ENCODE assay signal across 9 mouse cellular contexts in genomic region chr16:92825204-92825843, GRCm38 (mm10). TPM values are rescaled to one million over a fixed set of nuclear protein-coding genes. Genes with fewer than 3 reads are reported as not detected.
DNase-seq lines count a peak whose midpoint lies in the region; ATAC-seq and TF ChIP-seq lines count a peak whose summit lies in the region.
"Had no signal": no experiment of that assay in that cellular context is flagged by ENCODE, and none has a peak within 500 bp of the region (broad histone marks: within the 10 kb centered on the region; RNA-seq: fewer than 3 reads in every experiment).

No protein-coding gene starts in this region.

- no peak for TF ChIP-seq CTCF in lung, postnatal 0 days (IDR thresholded peaks at IDR 0.05)
- TF ChIP-seq CTCF in embryonic fibroblast, embryonic 13.5 days (IDR thresholded peaks at IDR 0.05; ENCODE audit: borderline replicate concordance, insufficient read depth, low read length), result no peak

- 0 out of 2 replicates have a peak overlapping the region, but pooled peaks have one; percentile 15 for H3K27ac ChIP-seq in lung, postnatal 0 days (ENCODE audit: low read length)
- peak overlapping the region; percentile 16; the same call in 1 of the 2 replicates for H3K27ac ChIP-seq in embryonic fibroblast, embryonic 13.5 days (ENCODE audit: insufficient read depth, low read length)

- no peak for ATAC-seq in lung, postnatal 0 days

- H3K9me3 ChIP-seq in lung, postnatal 0 days (ENCODE audit: low read length), result no peaks in the 10 kb centered on the region
- no peaks in the 10 kb centered on the region for H3K9me3 ChIP-seq in megakaryocyte, embryonic 14.5 days

- peak overlapping the region; percentile 14; the same call in 1 of the 2 replicates for H3K4me3 ChIP-seq in lung, postnatal 0 days (ENCODE audit: low read depth, low read length)
- no peak overlapping the region for H3K4me3 ChIP-seq in embryonic fibroblast, embryonic 13.5 days (ENCODE audit: insufficient read depth, low read length)
- H3K4me3 ChIP-seq in megakaryocyte, embryonic 14.5 days (replicated peaks), result peak overlapping the region; percentile 95

- H3K4me1 ChIP-seq in lung, postnatal 0 days (ENCODE audit: insufficient read depth, low read depth, low read length), result no peaks in the 10 kb centered on the region
- H3K4me1 ChIP-seq in embryonic fibroblast, embryonic 13.5 days (ENCODE audit: control insufficient read depth, insufficient read depth, low read length), result peaks cover 12% of the 10 kb centered on the region
- H3K4me1 ChIP-seq in megakaryocyte, embryonic 14.5 days, result peaks cover 80% of the 10 kb centered on the region

- no peaks in the 10 kb centered on the region for H3K27me3 ChIP-seq in lung, postnatal 0 days (replicated peaks; ENCODE audit: insufficient read depth, low read length)
- no peaks in the 10 kb centered on the region for H3K27me3 ChIP-seq in megakaryocyte, embryonic 14.5 days (replicated peaks)

- TF ChIP-seq POLR2A in embryonic fibroblast, embryonic 13.5 days (IDR thresholded peaks at IDR 0.05; ENCODE audit: low read depth, low read length), result no peak

- DNase-seq in lung, postnatal 0 days (ENCODE audit: low spot score), result peak; percentile 31
- no peak for DNase-seq in lung, postnatal 25 days (ENCODE audit: low spot score)
- peak; percentile 56 for DNase-seq in thymus, postnatal 25 days
- no peak for DNase-seq in urinary bladder, postnatal 10 days (ENCODE audit: low spot score)
- no peak for DNase-seq in adrenal gland, postnatal 4 days (ENCODE audit: low spot score in 2 of 2)
- DNase-seq in left cerebral cortex, adult 11 months (ENCODE audit: low spot score), result no peak
- DNase-seq: cerebellum, adult 18-20 months had no signal

- H3K4me2 ChIP-seq in lung, postnatal 0 days (replicated peaks; ENCODE audit: low read depth, low read length), result peak overlapping the region; percentile 39

- 52% methylated on average over 18 of the region's 18 CpGs for WGBS in lung, postnatal 0 days

- H3K36me3 ChIP-seq in lung, postnatal 0 days (ENCODE audit: insufficient read depth, low read length), result no peaks in the 10 kb centered on the region
- peaks cover 38% of the 10 kb centered on the region for H3K36me3 ChIP-seq in megakaryocyte, embryonic 14.5 days (replicated peaks; ENCODE audit: low read length)

- TF ChIP-seq EP300 in lung, postnatal 0 days (IDR thresholded peaks at IDR 0.05), result no peak

- no peak overlapping the region for H3K9ac ChIP-seq in lung, postnatal 0 days (replicated peaks; ENCODE audit: low read depth)

RNA-seq across cellular contexts. Expression of gene Runx1, which starts 0.6 kb away (rescaled TPM):
- polyA plus RNA-seq in lung, postnatal 0 days (2015; fragmentation: Nextera tagmentation; extraction: Ambion mirVana), result 9.1 and 11.3 TPM in 2 replicates
- polyA plus RNA-seq in embryonic fibroblast, embryonic 13.5 days (2011; ENCODE audit: insufficient read length, low read depth, missing spikeins), result 34.5 and 56.2 TPM in 2 replicates
- 322 and 895 TPM in 2 replicates for polyA plus RNA-seq in megakaryocyte, embryonic 14.5 days (2012; ENCODE audit: insufficient read depth, low replicate concordance)
- total RNA-seq in adrenal gland, postnatal 4 days (2021), result 1 to 10 TPM; 4.1 to 4.5 TPM

Comparison
In these comparisons a context has a peak if more than half of its experiments do, and no peak if none do; other contexts are left out.
1. DNase-seq: peak in lung, postnatal 0 days (single experiment) and thymus, postnatal 25 days (single experiment); none in lung, postnatal 25 days (single experiment), urinary bladder, postnatal 10 days (single experiment), adrenal gland, postnatal 4 days (0 of 2) and left cerebral cortex, adult 11 months (single experiment).